Mouse (Mus musculus): ENCODE measurements at regions not wholly inside any gene's neighbourhood (a gene's known extent, or its start where the extent isn't known, plus 50 kb on each side); places are given as distances from the start of the nearest gene placed in this dataset.

GRCm38 (mm10) chr19:55985518-55985917 lies 243.9 kb downstream of the Tcf7l2 start:
- ATAC-seq (ENCODE audit: low FRiP score, low read depth) = no peak
- H3K27ac ChIP-seq (replicated peaks) = no peak overlapping the region
- WGBS = 79% methylated on average over 4 of the region's 4 CpGs

GRCm38 (mm10) chr19:55991791-55992726 lies 250.4 kb downstream of the Tcf7l2 start:
- 68% methylated on average over 21 of the region's 21 CpGs for WGBS

More at GRCm38 (mm10) chr19:55985518-55985917, 243.9 kb downstream of the Tcf7l2 start:
- H3K4me2 ChIP-seq (replicated peaks) = no peak overlapping the region
- H3K36me3 ChIP-seq = no peaks in the 10 kb centered on the region
- no peak overlapping the region for H3K4me3 ChIP-seq
- no peak overlapping the region for H3K9ac ChIP-seq (replicated peaks)
- H3K9me3 ChIP-seq = 0 out of 2 replicates have a peak, but pooled peaks cover 3% of the 10 kb centered on the region
- H3K27me3 ChIP-seq = no peaks in the 10 kb centered on the region; the same call in 1 of the 2 replicates
- H3K4me1 ChIP-seq = no peaks in the 10 kb centered on the region

GRCm38 (mm10) chr19:55992727-55993066 lies 251.1 kb downstream of the Tcf7l2 start:
- 89% methylated on average over 5 of the region's 5 CpGs for WGBS
- no peak overlapping the region for H3K4me2 ChIP-seq (replicated peaks)
- H3K27me3 ChIP-seq = peaks cover 4% of the 10 kb centered on the region; the same call in 1 of the 2 replicates
- H3K4me1 ChIP-seq = peaks cover 10% of the 10 kb centered on the region
- no peaks in the 10 kb centered on the region for H3K36me3 ChIP-seq
- no peak overlapping the region for H3K27ac ChIP-seq (replicated peaks)
- no peak overlapping the region for H3K4me3 ChIP-seq
- no peaks in the 10 kb centered on the region for H3K9me3 ChIP-seq
- ATAC-seq (ENCODE audit: low FRiP score, low read depth) = no peak
- H3K9ac ChIP-seq (replicated peaks) = no peak overlapping the region

More at GRCm38 (mm10) chr19:55991791-55992726, 250.4 kb downstream of the Tcf7l2 start:
- Histone ChIP-seq H3K27ac (replicated peaks) (no peak overlapping the region), H3K36me3 (no peaks in the 10 kb centered on the region), H3K9me3 (no peaks in the 10 kb centered on the region), H3K4me1 (peaks cover 10% of the 10 kb centered on the region), H3K27me3 (peaks cover 2% of the 10 kb centered on the region; the same call in 1 of the 2 replicates), H3K4me3 (no peak overlapping the region), H3K9ac (replicated peaks) (no peak overlapping the region), H3K4me2 (replicated peaks) (no peak overlapping the region)
- no peak for ATAC-seq (ENCODE audit: low FRiP score, low read depth)

GRCm38 (mm10) chr19:55995721-55996120 lies 254.1 kb downstream of the Tcf7l2 start:
- H3K27me3 ChIP-seq = peaks cover 4% of the 10 kb centered on the region; the same call in 1 of the 2 replicates
- H3K9me3 ChIP-seq = no peaks in the 10 kb centered on the region
- no peak overlapping the region for H3K4me3 ChIP-seq
- WGBS = 83% methylated on average over 2 of the region's 2 CpGs
- no peak overlapping the region for H3K4me2 ChIP-seq (replicated peaks)
- no peak for ATAC-seq (ENCODE audit: low FRiP score, low read depth)
- no peak overlapping the region for H3K9ac ChIP-seq (replicated peaks)
- H3K4me1 ChIP-seq = peaks cover 31% of the 10 kb centered on the region
- H3K27ac ChIP-seq (replicated peaks) = no peak overlapping the region
- H3K36me3 ChIP-seq = no peaks in the 10 kb centered on the region

- ATAC-seq (ENCODE audit: low FRiP score, low read depth) = 0 out of 2 replicates have a peak, but pooled peaks have one; percentile 44
- WGBS = 71% methylated on average over 15 of the region's 15 CpGs
- H3K4me2 ChIP-seq (replicated peaks) = no peak overlapping the region
Observed at GRCm38 (mm10) chr19:55998454-55999180, 257.0 kb downstream of the Tcf7l2 start.

GRCm38 (mm10) chr19:55999409-55999808 lies 257.8 kb downstream of the Tcf7l2 start:
- H3K9me3 ChIP-seq = no peaks in the 10 kb centered on the region
- no peak overlapping the region for H3K9ac ChIP-seq (replicated peaks)
- no peak for ATAC-seq (ENCODE audit: low FRiP score, low read depth)
- no peaks in the 10 kb centered on the region for H3K36me3 ChIP-seq
- WGBS = 72% methylated on average over 3 of the region's 3 CpGs
- H3K27ac ChIP-seq (replicated peaks) = no peak overlapping the region
- H3K4me2 ChIP-seq (replicated peaks) = no peak overlapping the region
- no peak overlapping the region for H3K4me3 ChIP-seq
- 0 out of 2 replicates have a peak, but pooled peaks cover 4% of the 10 kb centered on the region for H3K27me3 ChIP-seq
- H3K4me1 ChIP-seq = peaks cover 21% of the 10 kb centered on the region

More at GRCm38 (mm10) chr19:55998454-55999180, 257.0 kb downstream of the Tcf7l2 start:
- Histone ChIP-seq H3K9me3 (no peaks in the 10 kb centered on the region), H3K27me3 (0 out of 2 replicates have a peak, but pooled peaks cover 4% of the 10 kb centered on the region), H3K4me3 (no peak overlapping the region), H3K4me1 (peaks cover 21% of the 10 kb centered on the region), H3K36me3 (no peaks in the 10 kb centered on the region), H3K9ac (replicated peaks) (no peak overlapping the region), H3K27ac (replicated peaks) (no peak overlapping the region)

GRCm38 (mm10) chr19:56001428-56001827 lies 259.8 kb downstream of the Tcf7l2 start:
- Histone ChIP-seq H3K4me1 (peaks cover 35% of the 10 kb centered on the region), H3K27ac (replicated peaks) (no peak overlapping the region), H3K27me3 (0 out of 2 replicates have a peak, but pooled peaks cover 4% of the 10 kb centered on the region), H3K4me3 (no peak overlapping the region), H3K4me2 (replicated peaks) (no peak overlapping the region), H3K36me3 (no peaks in the 10 kb centered on the region), H3K9ac (replicated peaks) (no peak overlapping the region), H3K9me3 (no peaks in the 10 kb centered on the region)
- no peak for ATAC-seq (ENCODE audit: low FRiP score, low read depth)
- 90% methylated on average over 3 of the region's 3 CpGs for WGBS

GRCm38 (mm10) chr19:56005886-56006285 lies 264.3 kb downstream of the Tcf7l2 start:
- Histone ChIP-seq H3K27ac (replicated peaks) (no peak overlapping the region), H3K4me2 (replicated peaks) (no peak overlapping the region), H3K9ac (replicated peaks) (no peak overlapping the region), H3K9me3 (no peaks in the 10 kb centered on the region), H3K4me1 (peaks cover 16% of the 10 kb centered on the region), H3K4me3 (no peak overlapping the region), H3K27me3 (no peaks in the 10 kb centered on the region), H3K36me3 (no peaks in the 10 kb centered on the region)
- no peak for ATAC-seq (ENCODE audit: low FRiP score, low read depth)
- 38% methylated on average over 6 of the region's 6 CpGs for WGBS

GRCm38 (mm10) chr19:56007433-56007832 lies 265.8 kb downstream of the Tcf7l2 start:
- no peaks in the 10 kb centered on the region for H3K9me3 ChIP-seq
- no peak for ATAC-seq (ENCODE audit: low FRiP score, low read depth)
- WGBS = 92% methylated on average over 5 of the region's 5 CpGs
- peaks cover 3% of the 10 kb centered on the region; the same call in 1 of the 2 replicates for H3K27me3 ChIP-seq
- H3K4me3 ChIP-seq = no peak overlapping the region
- no peak overlapping the region for H3K27ac ChIP-seq (replicated peaks)
- H3K4me1 ChIP-seq = peaks cover 16% of the 10 kb centered on the region
- H3K9ac ChIP-seq (replicated peaks) = no peak overlapping the region
- no peak overlapping the region for H3K4me2 ChIP-seq (replicated peaks)
- no peaks in the 10 kb centered on the region for H3K36me3 ChIP-seq

GRCm38 (mm10) chr19:56010766-56011165 lies 269.1 kb downstream of the Tcf7l2 start:
- no peak overlapping the region for H3K4me2 ChIP-seq (replicated peaks)
- H3K27ac ChIP-seq (replicated peaks) = no peak overlapping the region
- H3K9me3 ChIP-seq = no peaks in the 10 kb centered on the region
- no peaks in the 10 kb centered on the region for H3K36me3 ChIP-seq
- peaks cover 8% of the 10 kb centered on the region for H3K4me1 ChIP-seq
- ATAC-seq (ENCODE audit: low FRiP score, low read depth) = no peak
- peaks cover 3% of the 10 kb centered on the region; the same call in 1 of the 2 replicates for H3K27me3 ChIP-seq
- no peak overlapping the region for H3K4me3 ChIP-seq
- WGBS = 88% methylated on average over 7 of the region's 7 CpGs
- H3K9ac ChIP-seq (replicated peaks) = no peak overlapping the region

- H3K9me3 ChIP-seq = no peaks in the 10 kb centered on the region
- no peaks in the 10 kb centered on the region for H3K36me3 ChIP-seq
- no peak for ATAC-seq (ENCODE audit: low FRiP score, low read depth)
- no peak overlapping the region for H3K9ac ChIP-seq (replicated peaks)
- no peak overlapping the region for H3K4me2 ChIP-seq (replicated peaks)
- H3K27ac ChIP-seq (replicated peaks) = no peak overlapping the region
- H3K4me1 ChIP-seq = peaks cover 3% of the 10 kb centered on the region
- peaks cover 3% of the 10 kb centered on the region; the same call in 1 of the 2 replicates for H3K27me3 ChIP-seq
- no peak overlapping the region for H3K4me3 ChIP-seq
Observed at GRCm38 (mm10) chr19:56011292-56011691, 269.7 kb downstream of the Tcf7l2 start.
